Mouse (Mus musculus) MEL (cell line): ENCODE measurements around the gene Fndc10. TPM values are rescaled to one million over a fixed set of nuclear protein-coding genes. Genes with fewer than 3 reads are reported as not detected.
A peak's percentile ranks its signal among the peaks of the same experiment; 100 is the strongest.

ENCODE experiments used
- DNase-seq: peaks from one replicate; pipeline ENCODE4 v3.0.0; 2011; ENCODE audit warnings: low read depth, low spot score
- H3K27ac ChIP-seq: 2 replicates; pipeline ENCODE4 v1.5.1; 2012; ENCODE audit warnings: low read depth, mild to moderate bottlenecking, control low read depth, low read length, moderate library complexity; ENCODE audit not compliant: control insufficient read depth
- H3K27me3 ChIP-seq, 2 experiments: fragments of 150-350 bp in 1 of 2; sonication (generic) in 1 of 2; 2 replicates each; pipeline ENCODE4 v1.6.1; 2012; ENCODE audit warnings: low read length in 2 of 2, mild to moderate bottlenecking in 2 of 2, improper control_type of control experiment in 1 of 2, moderate library complexity in 1 of 2; ENCODE audit not compliant: insufficient read depth in 2 of 2, control insufficient read depth in 1 of 2
- H3K36me3 ChIP-seq, 2 experiments: 2 replicates each; pipeline ENCODE4 v1.6.1; 2012 to 2014; ENCODE audit warnings: low read length in 2 of 2, improper control_type of control experiment in 1 of 2, inconsistent platforms in 1 of 2, mild to moderate bottlenecking in 1 of 2; ENCODE audit not compliant: insufficient read depth in 2 of 2, control insufficient read depth in 1 of 2
- H3K4me1 ChIP-seq, 2 experiments: fragments of 150-350 bp in 1 of 2; sonication (generic) in 1 of 2; 2 replicates each; pipeline ENCODE4 v1.6.1; 2012; ENCODE audit warnings: low read length in 2 of 2, improper control_type of control experiment in 1 of 2, mild to moderate bottlenecking in 1 of 2; ENCODE audit not compliant: insufficient read depth in 2 of 2, control insufficient read depth in 1 of 2
- H3K4me3 ChIP-seq, 2 experiments: fragments of 150-350 bp in 1 of 2; sonication (generic) in 1 of 2; 2 replicates each; pipeline ENCODE4 v1.5.1; 2012; ENCODE audit warnings: low read depth in 2 of 2, low read length in 2 of 2, mild to moderate bottlenecking in 2 of 2, moderate library complexity in 2 of 2, control low read depth in 1 of 2, improper control_type of control experiment in 1 of 2; ENCODE audit not compliant: control insufficient read depth in 1 of 2, insufficient read depth in 1 of 2
- H3K79me2 ChIP-seq: 2 replicates; pipeline ENCODE4 v1.6.1; 2012; ENCODE audit warnings: mild to moderate bottlenecking, low read length, moderate library complexity; ENCODE audit not compliant: control insufficient read depth, poor library complexity, insufficient read depth
- H3K9ac ChIP-seq: 2 replicates; pipeline ENCODE4 v1.6.1; 2012; ENCODE audit warnings: low read depth, mild to moderate bottlenecking, control low read depth, low read length, moderate library complexity; ENCODE audit not compliant: control insufficient read depth, poor library complexity, severe bottlenecking
- H3K9me3 ChIP-seq: fragments of 150-350 bp; sonication (generic); replicated peaks from 2 replicates; pipeline ENCODE4 v1.6.1; 2012; ENCODE audit warnings: mild to moderate bottlenecking, low read length, improper control_type of control experiment, moderate library complexity; ENCODE audit not compliant: insufficient read depth
- CHD1 ChIP-seq: IDR thresholded peaks from 2 replicates; pipeline ENCODE4 v1.6.1; 2012; ENCODE audit warnings: low read depth, mild to moderate bottlenecking, inconsistent platforms, low read length, improper control_type of control experiment
- CTCF ChIP-seq, 3 experiments: IDR thresholded peaks in 2 of 3; conservative IDR thresholded peaks in 1 of 3; 2 replicates each; pipeline ENCODE4 v1.5.1; 2011 to 2012; ENCODE audit warnings: low read length in 3 of 3, low read depth in 2 of 3, mild to moderate bottlenecking in 2 of 3, improper control_type of control experiment in 1 of 3, inconsistent platforms in 1 of 3, mixed read lengths in 1 of 3, moderate library complexity in 1 of 3; ENCODE audit not compliant: control insufficient read depth in 1 of 3, insufficient read depth in 1 of 3, poor library complexity in 1 of 3, severe bottlenecking in 1 of 3
- ELF1 ChIP-seq: IDR thresholded peaks from 2 replicates; pipeline ENCODE4 v1.6.1; 2014; ENCODE audit warnings: low read depth, mild to moderate bottlenecking, inconsistent platforms, low read length, improper control_type of control experiment, moderate library complexity
- EP300 ChIP-seq, 2 experiments: IDR thresholded peaks; 2 replicates each; pipeline ENCODE4 v1.6.1; 2011; ENCODE audit warnings: improper control_type of control experiment in 2 of 2, low read length in 2 of 2, low read depth in 1 of 2, mild to moderate bottlenecking in 1 of 2
- GATA1 ChIP-seq: IDR thresholded peaks from 2 replicates; pipeline ENCODE4 v1.6.1; 2011; ENCODE audit warnings: low read depth, low read length, improper control_type of control experiment
- HCFC1 ChIP-seq: IDR thresholded peaks from 2 replicates; pipeline ENCODE4 v1.6.1; 2012; ENCODE audit warnings: low read depth, mild to moderate bottlenecking, inconsistent platforms, low read length, improper control_type of control experiment, moderate library complexity
- JUND ChIP-seq: IDR thresholded peaks from 2 replicates; pipeline ENCODE4 v1.6.1; 2011; ENCODE audit warnings: low read depth, mild to moderate bottlenecking, improper control_type of control experiment, low read length
- MAX ChIP-seq: IDR thresholded peaks from 2 replicates; pipeline ENCODE4 v1.6.1; 2011; ENCODE audit warnings: low read length, improper control_type of control experiment
- MAZ ChIP-seq: IDR thresholded peaks from 2 replicates; pipeline ENCODE4 v1.6.1; 2012; ENCODE audit warnings: low read depth, mild to moderate bottlenecking, inconsistent platforms, low read length, improper control_type of control experiment
- MXI1 ChIP-seq: IDR thresholded peaks from 2 replicates; pipeline ENCODE4 v1.6.1; 2011; ENCODE audit warnings: mild to moderate bottlenecking, low read depth, low read length, improper control_type of control experiment
- MYB ChIP-seq: IDR thresholded peaks from 2 replicates; pipeline ENCODE4 v1.6.1; 2011; ENCODE audit warnings: mild to moderate bottlenecking, low read depth, low read length, improper control_type of control experiment
- MYC ChIP-seq: IDR thresholded peaks from 2 replicates; pipeline ENCODE4 v1.6.1; 2011; ENCODE audit warnings: low read depth, mild to moderate bottlenecking, low read length, improper control_type of control experiment, moderate library complexity
- POLR2A ChIP-seq, 2 experiments: IDR thresholded peaks; 2 replicates each; pipeline ENCODE4 v1.6.1; 2011 to 2012; ENCODE audit warnings: low read length in 2 of 2, mild to moderate bottlenecking in 2 of 2, control low read depth in 1 of 2, improper control_type of control experiment in 1 of 2, low read depth in 1 of 2, moderate library complexity in 1 of 2; ENCODE audit not compliant: control insufficient read depth in 1 of 2, insufficient read depth in 1 of 2, poor library complexity in 1 of 2
- POLR2AphosphoS2 ChIP-seq: IDR thresholded peaks from 2 replicates; pipeline ENCODE4 v1.6.1; 2011; ENCODE audit warnings: low read length, improper control_type of control experiment
- POLR2AphosphoS5 ChIP-seq: IDR thresholded peaks from 2 replicates; pipeline ENCODE4 v1.6.1; 2012; ENCODE audit warnings: low read depth, borderline replicate concordance, mild to moderate bottlenecking, inconsistent platforms, low read length, moderate library complexity, mixed read lengths
- RAD21 ChIP-seq: IDR thresholded peaks from 2 replicates; pipeline ENCODE4 v1.6.1; 2011; ENCODE audit warnings: mild to moderate bottlenecking, low read depth, low read length, improper control_type of control experiment
- RCOR1 ChIP-seq: IDR thresholded peaks from 2 replicates; pipeline ENCODE4 v1.6.1; 2012; ENCODE audit warnings: low read depth, mild to moderate bottlenecking, inconsistent platforms, low read length, improper control_type of control experiment
- SIN3A ChIP-seq: IDR thresholded peaks from 2 replicates; pipeline ENCODE4 v1.6.1; 2012; ENCODE audit warnings: low read length, improper control_type of control experiment, inconsistent platforms
- SMC3 ChIP-seq: IDR thresholded peaks from 2 replicates; pipeline ENCODE4 v1.6.1; 2011; ENCODE audit warnings: low read depth, low read length, improper control_type of control experiment
- TBP ChIP-seq: IDR thresholded peaks from 2 replicates; pipeline ENCODE4 v1.8.0; 2011; ENCODE audit warnings: low read depth, low read length, improper control_type of control experiment
- USF1 ChIP-seq: IDR thresholded peaks from 2 replicates; pipeline ENCODE4 v1.6.1; 2014; ENCODE audit warnings: low read depth, mild to moderate bottlenecking, inconsistent platforms, low read length, improper control_type of control experiment, moderate library complexity
- USF2 ChIP-seq, 2 experiments: IDR thresholded peaks; 2 replicates each; pipeline ENCODE4 v1.6.1; 2011 to 2012; ENCODE audit warnings: improper control_type of control experiment in 2 of 2, low read length in 2 of 2, borderline replicate concordance in 1 of 2, inconsistent platforms in 1 of 2, low read depth in 1 of 2, mild to moderate bottlenecking in 1 of 2; ENCODE audit not compliant: insufficient read depth in 1 of 2
- ZC3H11A ChIP-seq: IDR thresholded peaks from 2 replicates; pipeline ENCODE4 v1.6.1; 2012; ENCODE audit warnings: low read depth, mild to moderate bottlenecking, inconsistent platforms, low read length, improper control_type of control experiment
- polyA plus RNA-seq, 2 experiments: library from polyadenylated mRNA; stranded (reverse) in 1 of 2; unstranded in 1 of 2; fragments of >175 nt in 1 of 2; fragments of >200 nt in 1 of 2; gene quantifications; 2 replicates each; pipeline versions ENCODE4 v1.2.1 to v1.2.4; 2012; ENCODE audit warnings: low replicate concordance in 2 of 2, low read depth in 1 of 2; ENCODE audit not compliant: insufficient read length in 2 of 2, insufficient read depth in 1 of 2, missing spikeins in 1 of 2
- total RNA-seq: library from RNA; depleted of rRNA; stranded (reverse); fragments of 300-350 nt; gene quantifications from 2 replicates; pipeline ENCODE4 v1.2.3, GENCODE M21; 2012

Fndc10 gene
- total and polyA plus RNA-seq, 3 experiments = 2.6 to 5.9 TPM; not detected in 1

DNA sequence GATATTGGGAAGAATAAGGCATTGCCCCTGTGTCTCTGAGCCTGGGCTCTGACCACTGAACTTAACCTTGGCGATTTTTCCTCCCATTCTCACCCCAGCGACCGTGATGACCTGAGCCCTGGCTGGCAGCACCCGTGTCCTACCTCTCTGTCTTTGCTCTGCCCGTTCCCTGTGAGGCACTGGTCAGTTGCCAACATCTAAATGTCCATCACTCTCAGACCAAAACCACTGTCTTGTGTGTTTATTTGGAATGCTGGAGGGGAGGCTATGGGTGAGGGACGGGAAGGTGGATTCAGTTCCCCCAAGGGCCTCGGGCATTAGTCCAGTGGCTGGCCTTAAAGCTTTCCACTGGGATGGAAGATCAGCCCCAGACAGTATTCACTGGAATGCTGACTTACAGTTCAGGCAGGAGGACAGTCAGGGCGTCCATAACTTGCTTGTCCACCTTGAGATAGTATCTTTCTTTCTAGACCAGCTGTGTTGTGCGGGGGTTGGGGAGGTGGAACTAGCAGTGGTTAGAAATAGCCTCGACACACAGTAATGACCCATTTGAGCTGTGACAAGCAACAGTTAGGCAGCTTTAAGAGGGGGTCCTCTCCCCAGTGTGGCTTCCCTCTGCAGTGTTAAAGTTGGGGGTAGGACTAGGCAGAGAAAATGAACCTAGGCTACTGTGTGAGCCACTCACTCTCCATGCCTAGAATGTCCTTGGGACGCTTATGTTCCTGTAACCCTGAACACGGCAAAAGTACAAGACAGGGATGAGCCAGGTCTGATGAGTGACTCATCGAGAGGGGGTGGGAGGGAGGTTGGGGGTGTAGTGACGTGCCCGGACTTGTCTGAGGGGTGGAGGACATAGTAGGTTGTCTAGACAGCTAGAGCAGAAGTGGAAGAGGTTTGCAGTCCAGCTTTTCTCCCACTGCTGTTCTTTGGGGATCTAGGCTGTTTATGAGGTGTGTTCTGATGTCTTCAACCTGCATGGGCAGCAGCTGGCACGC is 2.4 kb downstream of the Fndc10 start (continued):
- no peak for TF ChIP-seq GATA1

DNA sequence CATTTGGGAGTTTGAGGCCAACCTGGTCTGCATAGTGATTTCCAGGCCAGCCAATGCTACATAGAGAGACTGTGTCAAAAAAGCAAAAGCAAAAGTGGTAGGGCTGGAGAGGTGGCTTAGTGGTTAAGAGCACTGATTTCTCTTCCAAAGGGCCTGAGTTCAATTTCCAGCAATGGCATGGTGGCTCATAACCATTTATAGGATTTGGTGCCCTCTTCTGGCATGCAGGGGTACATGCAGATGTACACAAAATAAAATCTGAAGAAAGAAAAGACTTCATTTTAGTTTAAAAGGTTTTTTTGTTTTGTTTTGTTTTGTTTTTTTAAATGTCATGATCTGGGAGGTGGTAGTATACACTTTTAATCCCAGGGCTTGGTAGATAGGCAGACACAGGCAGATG is 6.3 kb downstream of the Fndc10 start:
- TF ChIP-seq MYC (peak; percentile 63; the same call in 1 of the 2 replicates), TBP (no peak), ZC3H11A (peak; percentile 75), CTCF (IDR thresholded peaks at IDR 0.05 in 2 of 3, conservative IDR thresholded peaks at IDR 0.05 in 1 of 3; ENCODE audit: control insufficient read depth in 1 of 3, insufficient read depth in 1 of 3, low read depth in 2 of 3, low read length in 3 of 3, poor library complexity in 1 of 3, severe bottlenecking in 1 of 3) (peak; percentile 57 to 83 (median 81)), RAD21 (peak; percentile 80), HCFC1 (0 out of 2 replicates have a peak, but pooled peaks have one; percentile 23), SMC3 (peak; percentile 81), RCOR1 (peak; percentile 22; the same call in 1 of the 2 replicates), POLR2AphosphoS5 (no peak), MXI1 (no peak), USF2 (IDR thresholded peaks at IDR 0.05; ENCODE audit: borderline replicate concordance in 1 of 2, insufficient read depth in 1 of 2, low read depth in 1 of 2, low read length in 2 of 2) (no peak), POLR2A (IDR thresholded peaks at IDR 0.05; ENCODE audit: control insufficient read depth in 1 of 2, insufficient read depth in 1 of 2, low read depth in 1 of 2, low read length in 2 of 2, poor library complexity in 1 of 2) (no peak)
- DNase-seq = peak; percentile 65
- peaks cover 4 to 9% of the 10 kb centered on the region in 2 experiments for H3K4me1 ChIP-seq
- no peak overlapping the region for H3K9ac ChIP-seq
- H3K36me3 ChIP-seq = peaks cover 0 to 10% of the 10 kb centered on the region in 2 experiments; a peak in 2 of 4 replicates
- no peak overlapping the region for H3K27ac ChIP-seq
- H3K27me3 ChIP-seq = no peaks in the 10 kb centered on the region
- peaks cover 5% of the 10 kb centered on the region for H3K79me2 ChIP-seq
- H3K4me3 ChIP-seq = no peak overlapping the region
- no peaks in the 10 kb centered on the region for H3K9me3 ChIP-seq

DNA sequence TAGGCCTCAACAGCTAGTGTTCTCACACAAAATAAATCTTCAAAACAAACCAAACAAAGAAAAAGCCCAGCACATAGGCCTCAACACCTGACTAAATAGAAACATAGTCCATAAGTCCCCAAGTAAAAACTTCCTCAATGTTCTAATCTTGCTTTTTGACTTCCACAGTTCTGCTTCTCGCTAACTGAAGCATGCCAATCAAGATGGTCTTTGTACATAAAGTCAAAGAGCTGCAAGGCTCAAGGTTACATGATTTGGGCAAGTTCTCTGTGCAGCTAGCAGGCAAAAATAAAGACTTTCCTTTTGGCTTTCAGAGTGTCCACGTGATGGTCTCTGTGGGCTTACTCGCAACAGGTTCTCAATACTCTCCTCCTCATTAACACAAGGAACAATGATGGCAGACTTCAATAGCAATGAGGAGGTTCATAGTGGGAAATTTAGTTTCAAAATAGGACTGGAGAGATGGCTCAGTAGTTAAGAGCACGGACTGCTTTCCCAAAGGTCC is 9.3 kb downstream of the Fndc10 start:
- Histone ChIP-seq H3K4me3 (peak overlapping the region; percentile 22 to 77), H3K79me2 (peaks cover 29% of the 10 kb centered on the region)
- TF ChIP-seq MYB (no peak), MAZ (no peak), MAX (0 out of 2 replicates have a peak, but pooled peaks have one; percentile 35), GATA1 (no peak), CHD1 (0 out of 2 replicates have a peak, but pooled peaks have one; percentile 63), POLR2AphosphoS5 (no peak), EP300 (IDR thresholded peaks at IDR 0.05; ENCODE audit: low read depth in 1 of 2, low read length in 2 of 2) (0 out of 4 replicates have a peak, but pooled peaks of 1 of the 2 experiments have one; percentile 21), SIN3A (0 out of 2 replicates have a peak, but pooled peaks have one; percentile 42), POLR2AphosphoS2 (no peak), JUND (no peak), MXI1 (0 out of 2 replicates have a peak, but pooled peaks have one; percentile 62), USF1 (peak; percentile 53; the same call in 1 of the 2 replicates), ELF1 (no peak), MYC (no peak)

More for the DNA sequence above, 9.3 kb downstream of the Fndc10 start:
- Histone ChIP-seq H3K27me3 (no peaks in the 10 kb centered on the region), H3K9me3 (no peaks in the 10 kb centered on the region), H3K4me1 (peaks cover 9 to 11% of the 10 kb centered on the region in 2 experiments), H3K27ac (peak overlapping the region; percentile 69), H3K9ac (peak overlapping the region; percentile 95), H3K36me3 (peaks cover 0 to 29% of the 10 kb centered on the region in 2 experiments; a peak in 3 of 4 replicates)
- peak; percentile 66 for DNase-seq
